18 mouse cellular contexts compared by ENCODE assay signal in genomic region chr9:107715632-107716031, GRCm38 (mm10). TPM values are rescaled to one million over a fixed set of nuclear protein-coding genes. Genes with fewer than 3 reads are reported as not detected.
DNase-seq lines count a peak whose midpoint lies in the region; ATAC-seq and TF ChIP-seq lines count a peak whose summit lies in the region.
"Had no signal": no experiment of that assay in that cellular context is flagged by ENCODE, and none has a peak within 500 bp of the region (broad histone marks: within the 10 kb centered on the region; RNA-seq: fewer than 3 reads in every experiment).

No protein-coding gene starts in this region.

- H3K4me2 ChIP-seq in kidney, embryonic 14.5 days (replicated peaks; ENCODE audit: low read depth, low read length): no peak overlapping the region
- no peak overlapping the region for H3K4me2 ChIP-seq in embryonic facial prominence, embryonic 13.5 days
- no peak overlapping the region for H3K4me2 ChIP-seq in limb, embryonic 14.5 days (replicated peaks; ENCODE audit: low read depth, low read length, severe bottlenecking)
- H3K4me2 ChIP-seq: forebrain, embryonic 12.5 days; liver, embryonic 13.5 days; lung, embryonic 14.5 days; midbrain, embryonic 12.5 days had no signal

- no peak overlapping the region for H3K4me3 ChIP-seq in kidney, embryonic 14.5 days (ENCODE audit: low read length)
- no peak overlapping the region for H3K4me3 ChIP-seq in embryonic facial prominence, embryonic 10.5 days
- no peak overlapping the region for H3K4me3 ChIP-seq in embryonic facial prominence, embryonic 13.5 days
- no peak overlapping the region for H3K4me3 ChIP-seq in limb, embryonic 14.5 days (replicated peaks; ENCODE audit: low read length)
- H3K4me3 ChIP-seq: forebrain, embryonic 12.5 days; heart, embryonic 13.5 days; liver, embryonic 13.5 days; midbrain, embryonic 12.5 days; neural tube, embryonic 12.5 days had no signal

- no peak for ATAC-seq in kidney, embryonic 14.5 days (ENCODE audit: low FRiP score, low TSS enrichment)
- ATAC-seq in embryonic facial prominence, embryonic 13.5 days (ENCODE audit: insufficient number of reproducible peaks, insufficient read depth, low FRiP score, low TSS enrichment, low read depth): no peak
- ATAC-seq in limb, embryonic 14.5 days (ENCODE audit: low FRiP score, low read depth): no peak

- no peak for DNase-seq in kidney, postnatal 14 days
- no peak for DNase-seq in embryonic facial prominence, embryonic 10.5 days (ENCODE audit: low spot score)
- no peak for DNase-seq in limb, embryonic 14.5 days (ENCODE audit: low spot score)
- no peak for DNase-seq in retina, embryonic 14.5 days (ENCODE audit: low spot score)
- DNase-seq in urinary bladder, postnatal 14 days (ENCODE audit: low spot score): no peak
- DNase-seq: gastrocnemius, postnatal 14 days; heart, adult 18-20 months; heart, postnatal 4 days; kidney, adult 8-10 months; liver, embryonic 13.5 days; lung, embryonic 14.5 days had no signal

- H3K36me3 ChIP-seq in kidney, embryonic 14.5 days (ENCODE audit: control insufficient read depth, insufficient read depth, low read length): no peaks in the 10 kb centered on the region
- no peaks in the 10 kb centered on the region for H3K36me3 ChIP-seq in embryonic facial prominence, embryonic 10.5 days (replicated peaks)
- H3K36me3 ChIP-seq in embryonic facial prominence, embryonic 13.5 days: no peaks in the 10 kb centered on the region
- no peaks in the 10 kb centered on the region for H3K36me3 ChIP-seq in limb, embryonic 14.5 days (ENCODE audit: control insufficient read depth, insufficient read depth, low read length)
- H3K36me3 ChIP-seq: forebrain, embryonic 12.5 days; heart, embryonic 13.5 days; liver, embryonic 13.5 days; midbrain, embryonic 12.5 days; neural tube, embryonic 12.5 days had no signal

- peak overlapping the region; percentile 90 for H3K27ac ChIP-seq in kidney, embryonic 14.5 days (ENCODE audit: low read depth, low read length)
- peak overlapping the region; percentile 79 for H3K27ac ChIP-seq in embryonic facial prominence, embryonic 10.5 days (replicated peaks)
- peak overlapping the region; percentile 96 for H3K27ac ChIP-seq in embryonic facial prominence, embryonic 13.5 days
- H3K27ac ChIP-seq in limb, embryonic 14.5 days (replicated peaks; ENCODE audit: low read depth, low read length): 0 out of 2 replicates have a peak overlapping the region, but pooled peaks have one; percentile 86
- H3K27ac ChIP-seq: liver, embryonic 13.5 days; macrophage; neural tube, embryonic 12.5 days had no signal

- no peaks in the 10 kb centered on the region for H3K27me3 ChIP-seq in kidney, embryonic 14.5 days (ENCODE audit: control insufficient read depth, insufficient read depth, low read length)
- peaks cover 14% of the 10 kb centered on the region for H3K27me3 ChIP-seq in embryonic facial prominence, embryonic 10.5 days (replicated peaks; ENCODE audit: low read depth, poor library complexity, severe bottlenecking)
- H3K27me3 ChIP-seq in embryonic facial prominence, embryonic 13.5 days: no peaks in the 10 kb centered on the region
- H3K27me3 ChIP-seq in limb, embryonic 14.5 days (ENCODE audit: control insufficient read depth, insufficient read depth, low read length): no peaks in the 10 kb centered on the region

- 81% methylated on average over 2 of the region's 2 CpGs for WGBS in kidney, embryonic 14.5 days
- WGBS in embryonic facial prominence, embryonic 10.5 days: 84% methylated on average over 2 of the region's 2 CpGs
- 81% methylated on average over 2 of the region's 2 CpGs for WGBS in embryonic facial prominence, embryonic 13.5 days
- WGBS in limb, embryonic 14.5 days: 80% methylated on average over 2 of the region's 2 CpGs

- peaks cover 39% of the 10 kb centered on the region for H3K4me1 ChIP-seq in kidney, embryonic 14.5 days (ENCODE audit: control insufficient read depth, insufficient read depth, low read length)
- peaks cover 50% of the 10 kb centered on the region for H3K4me1 ChIP-seq in embryonic facial prominence, embryonic 10.5 days
- H3K4me1 ChIP-seq in embryonic facial prominence, embryonic 13.5 days: peaks cover 66% of the 10 kb centered on the region
- peaks cover 46% of the 10 kb centered on the region for H3K4me1 ChIP-seq in limb, embryonic 14.5 days (ENCODE audit: control insufficient read depth, insufficient read depth, low read length)

- H3K9ac ChIP-seq in kidney, embryonic 14.5 days (ENCODE audit: low read depth, low read length): no peak overlapping the region
- no peak overlapping the region for H3K9ac ChIP-seq in embryonic facial prominence, embryonic 13.5 days
- no peak overlapping the region for H3K9ac ChIP-seq in limb, embryonic 14.5 days (ENCODE audit: low read depth, low read length, severe bottlenecking)
- H3K9ac ChIP-seq: forebrain, embryonic 12.5 days; heart, embryonic 13.5 days; liver, embryonic 13.5 days; lung, embryonic 14.5 days; midbrain, embryonic 12.5 days; neural tube, embryonic 12.5 days had no signal

- H3K9me3 ChIP-seq in kidney, embryonic 14.5 days (ENCODE audit: control insufficient read depth, low read length): no peaks in the 10 kb centered on the region
- H3K9me3 ChIP-seq in embryonic facial prominence, embryonic 10.5 days: no peaks in the 10 kb centered on the region
- H3K9me3 ChIP-seq in embryonic facial prominence, embryonic 13.5 days: no peaks in the 10 kb centered on the region
- H3K9me3 ChIP-seq in limb, embryonic 14.5 days (ENCODE audit: control insufficient read depth, low read length): no peaks in the 10 kb centered on the region
- H3K9me3 ChIP-seq: forebrain, embryonic 12.5 days; heart, embryonic 13.5 days; liver, embryonic 13.5 days; midbrain, embryonic 12.5 days; neural tube, embryonic 12.5 days had no signal

- no peak for TF ChIP-seq POLR2A in limb, embryonic 14.5 days (IDR thresholded peaks at IDR 0.05; ENCODE audit: borderline replicate concordance, extremely low read depth, insufficient read depth, insufficient read length)

RNA-seq across cellular contexts. Expression of gene Sema3f, which starts 5.4 kb away (rescaled TPM):
- polyA plus RNA-seq in kidney, embryonic 14.5 days (2014; fragmentation: Nextera tagmentation; extraction: Ambion mirVana): 32.4 and 38.4 TPM in 2 replicates
- 13.2 and 21.4 TPM in 2 replicates for polyA plus RNA-seq in embryonic facial prominence, embryonic 10.5 days (2016; fragmentation: Nextera tagmentation; extraction: Ambion mirVana)
- 37.7 and 44.0 TPM in 2 replicates for polyA plus RNA-seq in embryonic facial prominence, embryonic 13.5 days (2015; fragmentation: Nextera tagmentation; extraction: Ambion mirVana)
- polyA plus RNA-seq in limb, embryonic 14.5 days (2012; rRNA removed): 228 and 332 TPM in 2 replicates
- 48.8 and 55.6 TPM in 2 replicates for polyA plus RNA-seq in limb, embryonic 14.5 days (2014; fragmentation: Nextera tagmentation; extraction: Ambion mirVana)
- polyA plus RNA-seq: macrophage had no signal

RNA-seq across cellular contexts. Expression of gene Gnat1, which starts 36.1 kb away (rescaled TPM):
- polyA plus RNA-seq in kidney, embryonic 14.5 days (2014; fragmentation: Nextera tagmentation; extraction: Ambion mirVana): 4.7 and 5.3 TPM in 2 replicates
- 3.4 and 4.3 TPM in 2 replicates for polyA plus RNA-seq in embryonic facial prominence, embryonic 10.5 days (2016; fragmentation: Nextera tagmentation; extraction: Ambion mirVana)
- polyA plus RNA-seq in embryonic facial prominence, embryonic 13.5 days (2015; fragmentation: Nextera tagmentation; extraction: Ambion mirVana): 1.2 and 2.0 TPM in 2 replicates
- 0.28 and 0.44 TPM in 2 replicates for polyA plus RNA-seq in limb, embryonic 14.5 days (2012; rRNA removed)
- polyA plus RNA-seq in limb, embryonic 14.5 days (2014; fragmentation: Nextera tagmentation; extraction: Ambion mirVana): 0.55 and 0.57 TPM in 2 replicates
- polyA plus RNA-seq: macrophage had no signal

RNA-seq across cellular contexts. Expression of gene Slc38a3, which starts 46.3 kb away (rescaled TPM):
- 4.8 and 6.5 TPM in 2 replicates for polyA plus RNA-seq in kidney, embryonic 14.5 days (2014; fragmentation: Nextera tagmentation; extraction: Ambion mirVana)
- 5.6 and 6.6 TPM in 2 replicates for polyA plus RNA-seq in embryonic facial prominence, embryonic 10.5 days (2016; fragmentation: Nextera tagmentation; extraction: Ambion mirVana)
- polyA plus RNA-seq in embryonic facial prominence, embryonic 13.5 days (2015; fragmentation: Nextera tagmentation; extraction: Ambion mirVana): 3.4 and 4.1 TPM in 2 replicates
- polyA plus RNA-seq in limb, embryonic 14.5 days (2012; rRNA removed): 22.4 and 31.8 TPM in 2 replicates
- 3.7 and 6.0 TPM in 2 replicates for polyA plus RNA-seq in limb, embryonic 14.5 days (2014; fragmentation: Nextera tagmentation; extraction: Ambion mirVana)
- polyA plus RNA-seq: macrophage had no signal

RNA-seq across cellular contexts. Expression of gene Rbm5, which starts 55.2 kb away (rescaled TPM):
- 128 and 193 TPM in 2 replicates for polyA plus RNA-seq in kidney, embryonic 14.5 days (2014; fragmentation: Nextera tagmentation; extraction: Ambion mirVana)
- polyA plus RNA-seq in embryonic facial prominence, embryonic 10.5 days (2016; fragmentation: Nextera tagmentation; extraction: Ambion mirVana): 200 and 206 TPM in 2 replicates
- 262 and 274 TPM in 2 replicates for polyA plus RNA-seq in embryonic facial prominence, embryonic 13.5 days (2015; fragmentation: Nextera tagmentation; extraction: Ambion mirVana)
- polyA plus RNA-seq in limb, embryonic 14.5 days (2012; rRNA removed): 185 and 196 TPM in 2 replicates
- polyA plus RNA-seq in limb, embryonic 14.5 days (2014; fragmentation: Nextera tagmentation; extraction: Ambion mirVana): 163 and 181 TPM in 2 replicates
